Mouse (Mus musculus) midbrain, embryonic 10.5 days (tissue): Measurements from ENCODE around the gene Sash1. TPM values are rescaled to one million over a fixed set of nuclear protein-coding genes. Genes with fewer than 3 reads are reported as not detected.

Source experiments
- DNase-seq: peaks from one replicate; pipeline ENCODE4 v3.0.0-alpha.2; 2017; ENCODE audit warnings: low spot score
- H3K27ac ChIP-seq: fragments of 300-500 bp; sonication (generic); replicated peaks from 2 replicates; pipeline ENCODE4 v1.5.1; 2016; ENCODE audit warnings: mild to moderate bottlenecking
- H3K27me3 ChIP-seq: fragments of 300-500 bp; sonication (generic); 2 replicates; pipeline ENCODE4 v1.6.1; 2016; ENCODE audit warnings: low read depth, mild to moderate bottlenecking; ENCODE audit not compliant: poor library complexity, severe bottlenecking
- H3K36me3 ChIP-seq: fragments of 300-500 bp; sonication (generic); 2 replicates; pipeline ENCODE4 v1.6.1; 2016; ENCODE audit warnings: mild to moderate bottlenecking, moderate library complexity
- H3K4me1 ChIP-seq: fragments of 300-500 bp; sonication (generic); 2 replicates; pipeline ENCODE4 v1.6.1; 2016
- H3K4me3 ChIP-seq: fragments of 300-500 bp; sonication (generic); 2 replicates; pipeline ENCODE4 v1.5.1; 2016; ENCODE audit warnings: mild to moderate bottlenecking, moderate library complexity
- H3K9me3 ChIP-seq: fragments of 300-500 bp; sonication (generic); replicated peaks from 2 replicates; pipeline ENCODE4 v1.6.1; 2016; ENCODE audit warnings: mild to moderate bottlenecking
- WGBS: fragments of 180-500 bp; shearing (Covaris S2); methylation state at CpG from one replicate; pipeline ENCODE4 v1.1.7; 2016; 5-methylcytosine and 5-hydroxymethylcytosine counted together
- polyA plus RNA-seq: library from polyadenylated mRNA; unstranded; fragments of >200 nt; fragmentation: Nextera tagmentation; extraction: Ambion mirVana; gene quantifications from 2 replicates; pipeline ENCODE4 v1.2.1, GENCODE M21; 2016

Gene Sash1
- polyA plus RNA-seq, 1 experiment from 2014 or later: 3.3 TPM

GRCm38 (mm10) chr10:8756604-8757354 lies 129.1 kb downstream of the Sash1 start:
- H3K4me3 ChIP-seq: peak overlapping the region; percentile 36; the same call in 1 of the 2 replicates
- peaks cover 60% of the 10 kb centered on the region for H3K4me1 ChIP-seq
- no peaks in the 10 kb centered on the region for H3K9me3 ChIP-seq
- peak overlapping the region; percentile 79 for H3K27ac ChIP-seq
- WGBS: 73% methylated on average over 11 of the region's 11 CpGs
- peaks cover 23% of the 10 kb centered on the region for H3K36me3 ChIP-seq
- H3K27me3 ChIP-seq: no peaks in the 10 kb centered on the region
- DNase-seq: no peak

- WGBS: 92% methylated on average over 3 of the region's 3 CpGs
- Histone ChIP-seq H3K9me3 (no peaks in the 10 kb centered on the region), H3K27me3 (no peaks in the 10 kb centered on the region), H3K4me1 (peaks cover 45% of the 10 kb centered on the region), H3K27ac (0 out of 2 replicates have a peak overlapping the region, but pooled peaks have one; percentile 17), H3K4me3 (no peak overlapping the region), H3K36me3 (peaks cover 38% of the 10 kb centered on the region)
- DNase-seq: no peak
These were observed 132.5 kb downstream of the Sash1 start for GRCm38 (mm10) chr10:8753377-8753776.

GRCm38 (mm10) chr10:8752436-8752835 lies 133.4 kb downstream of the Sash1 start:
- Histone ChIP-seq H3K27me3 (no peaks in the 10 kb centered on the region), H3K4me3 (no peak overlapping the region), H3K4me1 (peaks cover 44% of the 10 kb centered on the region), H3K36me3 (peaks cover 42% of the 10 kb centered on the region), H3K27ac (peak overlapping the region; percentile 52; the same call in 1 of the 2 replicates), H3K9me3 (no peaks in the 10 kb centered on the region)
- 86% methylated on average over 7 of the region's 7 CpGs for WGBS
- no peak for DNase-seq

DNA sequence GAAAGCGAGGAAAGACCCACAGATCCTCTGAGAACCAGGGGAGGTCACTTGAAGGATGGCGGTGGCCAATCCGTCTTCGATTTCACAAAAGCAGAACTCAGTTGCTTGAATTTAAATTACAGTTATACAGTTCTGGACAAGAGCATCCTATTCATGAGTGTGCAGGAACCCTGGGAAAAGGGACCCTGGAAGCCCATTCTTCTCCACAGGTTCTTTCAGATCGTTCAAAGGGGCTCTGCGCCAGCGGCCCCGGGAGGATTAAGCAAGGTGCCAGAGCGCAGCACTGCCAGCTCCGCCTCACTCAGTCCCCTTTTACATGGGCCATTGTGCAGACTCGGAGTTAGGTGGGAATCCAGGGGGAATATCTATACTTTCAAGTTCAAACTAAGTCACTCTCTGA lies 136.3 kb downstream of the Sash1 start:
- no peak for DNase-seq
- Histone ChIP-seq H3K36me3 (peaks cover 49% of the 10 kb centered on the region), H3K4me1 (peaks cover 42% of the 10 kb centered on the region), H3K27ac (0 out of 2 replicates have a peak overlapping the region, but pooled peaks have one; percentile 13), H3K9me3 (no peaks in the 10 kb centered on the region), H3K4me3 (no peak overlapping the region), H3K27me3 (no peaks in the 10 kb centered on the region)
- 52% methylated on average over 11 of the region's 11 CpGs for WGBS

- H3K36me3 ChIP-seq: peaks cover 47% of the 10 kb centered on the region
- no peak overlapping the region for H3K4me3 ChIP-seq
- H3K27ac ChIP-seq: peak overlapping the region; percentile 23
- H3K4me1 ChIP-seq: peaks cover 40% of the 10 kb centered on the region
- no peak for DNase-seq
- no peaks in the 10 kb centered on the region for H3K9me3 ChIP-seq
- 71% methylated on average over 21 of the region's 21 CpGs for WGBS
- H3K27me3 ChIP-seq: no peaks in the 10 kb centered on the region
These were observed 138.2 kb downstream of the Sash1 start for GRCm38 (mm10) chr10:8747450-8748212.

DNA sequence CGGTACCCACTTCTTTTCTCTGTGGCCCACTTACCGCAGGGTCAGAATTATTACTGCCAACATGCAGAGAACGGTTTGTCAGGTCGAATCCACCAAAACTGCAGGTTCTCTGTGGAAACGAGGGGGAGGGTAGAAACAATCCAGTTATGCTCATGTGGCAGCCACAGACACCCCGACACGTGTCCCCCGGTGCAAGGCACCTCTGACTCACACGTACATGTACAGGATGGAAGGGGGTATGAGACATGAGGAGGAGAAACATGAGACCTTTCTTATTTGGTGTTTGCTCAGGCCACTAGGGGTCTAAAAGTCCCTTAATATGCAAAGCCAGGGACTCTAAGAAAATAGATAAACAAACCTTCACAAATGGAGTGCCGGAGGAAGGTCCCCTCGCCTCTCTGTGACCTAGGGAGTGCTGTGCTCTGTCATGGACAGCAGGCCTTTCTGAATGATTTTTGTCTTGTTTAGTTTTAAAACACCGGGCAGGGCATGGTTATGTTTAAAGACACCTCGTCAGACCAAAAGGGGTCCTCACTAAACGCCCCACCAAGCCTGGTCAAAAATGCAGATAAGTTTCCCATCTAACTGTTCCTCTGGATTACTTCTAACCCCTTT lies 139.7 kb downstream of the Sash1 start:
- Histone ChIP-seq H3K4me3 (no peak overlapping the region), H3K9me3 (no peaks in the 10 kb centered on the region), H3K27ac (0 out of 2 replicates have a peak overlapping the region, but pooled peaks have one; percentile 33), H3K4me1 (peaks cover 40% of the 10 kb centered on the region), H3K27me3 (no peaks in the 10 kb centered on the region), H3K36me3 (peaks cover 50% of the 10 kb centered on the region)
- DNase-seq: no peak
- 80% methylated on average over 14 of the region's 14 CpGs for WGBS

DNA sequence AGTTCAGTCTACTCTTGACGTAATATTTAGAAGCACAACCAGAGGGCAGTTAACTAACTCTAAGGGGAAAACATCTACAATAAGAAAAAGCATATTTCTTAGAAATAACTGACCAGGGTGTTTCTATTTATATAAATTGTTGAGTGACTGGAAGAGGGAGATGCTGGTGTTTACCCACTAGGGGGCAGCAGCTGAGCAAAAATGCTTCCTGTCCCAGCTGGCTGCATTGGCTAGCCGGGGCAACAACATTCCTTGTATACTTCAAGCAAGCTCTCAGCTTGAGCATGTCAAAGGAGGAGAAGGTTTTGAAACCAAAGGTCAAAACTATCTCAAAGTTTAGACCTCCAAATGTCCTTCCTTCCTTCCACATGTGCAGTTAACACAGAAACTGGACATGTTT lies 143.0 kb downstream of the Sash1 start:
- no peak overlapping the region for H3K4me3 ChIP-seq
- H3K27me3 ChIP-seq: no peaks in the 10 kb centered on the region
- no peak overlapping the region for H3K27ac ChIP-seq
- 57% methylated on average over 2 of the region's 2 CpGs for WGBS
- no peaks in the 10 kb centered on the region for H3K9me3 ChIP-seq
- peak; percentile 63 for DNase-seq
- H3K4me1 ChIP-seq: peaks cover 25% of the 10 kb centered on the region
- peaks cover 70% of the 10 kb centered on the region for H3K36me3 ChIP-seq

DNA sequence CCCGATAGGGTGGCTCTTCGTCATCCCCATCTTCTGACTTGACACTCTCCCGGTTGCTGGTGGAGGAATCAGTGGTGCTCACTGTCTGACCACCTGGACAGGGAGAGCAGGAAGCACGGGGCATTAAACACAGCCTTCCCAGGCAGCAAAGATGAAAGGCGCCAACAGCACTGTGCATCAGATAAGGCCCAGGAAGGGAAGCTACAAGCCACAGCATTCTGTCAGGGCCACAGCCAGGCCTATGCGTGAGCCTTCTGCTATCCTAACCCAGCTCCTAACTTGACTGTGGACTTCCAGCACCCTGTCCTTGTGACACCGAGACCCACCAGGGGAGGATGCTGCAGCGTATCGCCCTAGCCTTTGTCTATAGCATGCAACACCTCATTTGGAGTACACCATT lies 144.4 kb downstream of the Sash1 start:
- no peak for DNase-seq
- Histone ChIP-seq H3K27ac (no peak overlapping the region), H3K4me3 (no peak overlapping the region), H3K36me3 (peaks cover 83% of the 10 kb centered on the region), H3K27me3 (no peaks in the 10 kb centered on the region), H3K9me3 (no peaks in the 10 kb centered on the region), H3K4me1 (peaks cover 25% of the 10 kb centered on the region)
- 94% methylated on average over 9 of the region's 9 CpGs for WGBS

DNA sequence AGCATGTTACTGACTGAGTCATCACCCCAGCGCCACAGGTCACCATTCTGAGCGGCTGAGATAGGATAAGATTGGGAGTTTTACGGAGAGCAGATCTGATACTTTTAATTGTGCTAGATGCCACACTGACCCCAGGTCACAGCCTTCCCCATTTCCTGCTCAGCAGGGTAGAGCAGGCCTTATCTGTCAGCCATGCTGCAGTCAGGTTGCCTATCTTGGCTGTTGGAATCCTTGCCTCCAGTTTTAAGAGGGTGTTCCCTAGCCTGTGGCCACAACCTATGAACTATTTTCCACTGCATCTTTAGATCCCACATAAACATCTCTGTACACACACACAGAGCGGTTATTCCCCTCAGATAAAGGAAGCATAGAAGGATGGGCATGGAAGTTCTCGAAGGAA lies 145.1 kb downstream of the Sash1 start:
- Histone ChIP-seq H3K4me3 (no peak overlapping the region), H3K9me3 (no peaks in the 10 kb centered on the region), H3K36me3 (peaks cover 80% of the 10 kb centered on the region), H3K27me3 (no peaks in the 10 kb centered on the region), H3K27ac (no peak overlapping the region), H3K4me1 (peaks cover 23% of the 10 kb centered on the region)
- no peak for DNase-seq
- WGBS: 93% methylated on average over 5 of the region's 5 CpGs

- H3K9me3 ChIP-seq: no peaks in the 10 kb centered on the region
- no peak for DNase-seq
- WGBS: 95% methylated on average over 34 of the region's 34 CpGs
- no peaks in the 10 kb centered on the region for H3K27me3 ChIP-seq
- peaks cover 96% of the 10 kb centered on the region for H3K36me3 ChIP-seq
- no peaks in the 10 kb centered on the region for H3K4me1 ChIP-seq
- H3K4me3 ChIP-seq: no peak overlapping the region
- no peak overlapping the region for H3K27ac ChIP-seq
These were observed 156.2 kb downstream of the Sash1 start for GRCm38 (mm10) chr10:8729387-8730337.

GRCm38 (mm10) chr10:8719345-8719744 lies 166.5 kb downstream of the Sash1 start:
- H3K27me3 ChIP-seq: no peaks in the 10 kb centered on the region
- H3K4me3 ChIP-seq: no peak overlapping the region
- no peak for DNase-seq
- H3K9me3 ChIP-seq: no peaks in the 10 kb centered on the region
- no peak overlapping the region for H3K27ac ChIP-seq
- peaks cover 19% of the 10 kb centered on the region for H3K36me3 ChIP-seq
- 0 out of 2 replicates have a peak, but pooled peaks cover 3% of the 10 kb centered on the region for H3K4me1 ChIP-seq
- WGBS: 60% methylated on average over 13 of the region's 13 CpGs

DNA sequence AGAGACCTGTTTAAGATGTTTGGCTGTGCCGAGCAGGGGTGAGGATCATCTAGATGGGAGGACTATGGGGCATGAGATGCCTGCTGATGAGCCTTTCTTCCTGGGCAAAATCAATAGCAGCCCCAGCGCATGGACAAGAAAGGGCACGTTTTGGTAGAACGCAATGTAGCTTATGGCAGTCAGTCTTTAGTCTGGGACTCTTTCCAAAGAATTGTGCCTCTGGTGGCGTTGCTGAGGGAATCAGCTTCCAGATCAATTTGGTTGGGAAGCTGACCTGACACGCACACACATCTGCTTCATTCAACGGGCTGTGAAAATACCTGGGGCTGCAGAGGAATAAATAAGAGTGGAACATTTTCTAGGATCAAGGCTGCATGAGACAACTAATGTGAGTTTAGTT lies 167.0 kb downstream of the Sash1 start:
- no peak for DNase-seq
- H3K4me1 ChIP-seq: 0 out of 2 replicates have a peak, but pooled peaks cover 3% of the 10 kb centered on the region
- H3K27ac ChIP-seq: no peak overlapping the region
- no peaks in the 10 kb centered on the region for H3K27me3 ChIP-seq
- H3K36me3 ChIP-seq: peaks cover 15% of the 10 kb centered on the region
- no peak overlapping the region for H3K4me3 ChIP-seq
- H3K9me3 ChIP-seq: no peaks in the 10 kb centered on the region
- 86% methylated on average over 7 of the region's 7 CpGs for WGBS
